Mouse (Mus musculus): ENCODE measurements at regions not wholly inside any gene's neighbourhood (a gene's known extent, or its start where the extent isn't known, plus 50 kb on each side); places are given as distances from the start of the nearest gene placed in this dataset.
A peak's percentile ranks its signal among the peaks of the same experiment; 100 is the strongest.
"Not testable (repeated sequence)": the region's sequence is repeated elsewhere in the genome, so short reads cannot be mapped to it uniquely, and the experiment has no call there.

GRCm38 (mm10) chr11:121894801-121895200 is 64.8 kb downstream of the Ptchd3 start:
- DNase-seq, result no peak

- DNase-seq, result not testable (repeated sequence)
Observed at GRCm38 (mm10) chr11:121904393-121904792, 74.3 kb downstream of the Ptchd3 start.

GRCm38 (mm10) chr11:121924631-121925030 is 94.6 kb downstream of the Ptchd3 start:
- not testable (repeated sequence) for DNase-seq

- not testable (repeated sequence) for DNase-seq
Observed at GRCm38 (mm10) chr11:121925043-121925442, 95.0 kb downstream of the Ptchd3 start.

GRCm38 (mm10) chr11:121951726-121952125 is 121.7 kb downstream of the Ptchd3 start:
- DNase-seq, result peak in 1 of 2 experiments; percentile 4

GRCm38 (mm10) chr11:121956367-121957235 is 126.6 kb downstream of the Ptchd3 start:
- DNase-seq, result peak in 1 of 2 experiments; percentile 1

GRCm38 (mm10) chr11:121958735-121959134 is 128.7 kb downstream of the Ptchd3 start:
- not testable (repeated sequence) for DNase-seq

- not testable (repeated sequence) for DNase-seq
Observed at GRCm38 (mm10) chr11:121964111-121964510, 134.1 kb downstream of the Ptchd3 start.

GRCm38 (mm10) chr11:121965911-121966310 is 135.9 kb downstream of the Ptchd3 start:
- not testable (repeated sequence) for DNase-seq
